Mouse (Mus musculus): ENCODE measurements around the gene Acyp2. TPM values are rescaled to one million over a fixed set of nuclear protein-coding genes. Genes with fewer than 3 reads are reported as not detected.
"Not testable (repeated sequence)": the region's sequence is repeated elsewhere in the genome, so short reads cannot be mapped to it uniquely, and the experiment has no call there.

The Acyp2 gene
- polyA plus RNA-seq, 1 experiment from 2014 or later = 15.8 TPM

DNA sequence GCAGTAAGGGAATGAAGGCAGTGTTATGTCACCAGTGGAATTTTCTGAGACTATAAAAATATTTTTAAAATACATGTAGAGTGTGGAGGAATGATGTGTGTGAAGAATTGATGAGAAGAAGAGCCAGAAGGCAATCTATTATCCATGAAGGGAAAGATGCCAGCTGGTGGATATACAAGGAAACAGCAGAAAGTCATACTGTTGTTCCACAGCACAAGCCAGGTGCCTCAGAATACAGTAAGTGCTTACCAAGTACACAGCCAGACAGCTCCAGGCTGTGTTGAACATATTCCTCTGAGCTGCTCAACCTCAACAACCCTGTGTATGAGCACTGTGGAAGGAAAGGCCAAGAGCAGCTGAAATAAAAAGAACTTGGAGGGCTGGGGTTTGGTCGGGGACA is 13.7 kb downstream of the Acyp2 start:
- H3K36me3 ChIP-seq (ENCODE audit: control insufficient read depth, insufficient read depth, low read length) = no peaks in the 10 kb centered on the region
- no peak overlapping the region for H3K9ac ChIP-seq (ENCODE audit: low read length)
- H3K4me1 ChIP-seq (ENCODE audit: control insufficient read depth, insufficient read depth, low read length) = no peaks in the 10 kb centered on the region
- no peak overlapping the region for H3K27ac ChIP-seq (ENCODE audit: low read depth, low read length)
- no peak for ATAC-seq (ENCODE audit: insufficient read depth, low FRiP score, low TSS enrichment)
- 83% methylated on average over 1 of the region's 1 CpGs for WGBS
- no peaks in the 10 kb centered on the region for H3K27me3 ChIP-seq (ENCODE audit: control insufficient read depth, insufficient read depth, low read length)
- H3K4me2 ChIP-seq (ENCODE audit: low read depth) = no peak overlapping the region
- no peaks in the 10 kb centered on the region for H3K9me3 ChIP-seq (ENCODE audit: control insufficient read depth, low read length)
- H3K4me3 ChIP-seq (ENCODE audit: low read depth, low read length) = no peak overlapping the region
- no peak for DNase-seq (ENCODE audit: low spot score)

GRCm38 (mm10) chr11:30630514-30630913 is 18.9 kb downstream of the Acyp2 start:
- H3K9me3 ChIP-seq (ENCODE audit: control insufficient read depth, low read length) = no peaks in the 10 kb centered on the region
- H3K27ac ChIP-seq (ENCODE audit: low read depth, low read length) = no peak overlapping the region
- H3K4me1 ChIP-seq (ENCODE audit: control insufficient read depth, insufficient read depth, low read length) = no peaks in the 10 kb centered on the region
- H3K4me3 ChIP-seq (ENCODE audit: low read depth, low read length) = no peak overlapping the region
- H3K4me2 ChIP-seq (ENCODE audit: low read depth) = no peak overlapping the region
- H3K27me3 ChIP-seq (ENCODE audit: control insufficient read depth, insufficient read depth, low read length) = no peaks in the 10 kb centered on the region
- no peak overlapping the region for H3K9ac ChIP-seq (ENCODE audit: low read length)
- ATAC-seq (ENCODE audit: insufficient read depth, low FRiP score, low TSS enrichment) (no peak), DNase-seq (ENCODE audit: low spot score) (no peak)
- WGBS = 81% methylated on average over 6 of the region's 6 CpGs
- H3K36me3 ChIP-seq (ENCODE audit: control insufficient read depth, insufficient read depth, low read length) = no peaks in the 10 kb centered on the region

GRCm38 (mm10) chr11:30623218-30623617 is 26.2 kb downstream of the Acyp2 start:
- H3K4me3 ChIP-seq (ENCODE audit: low read depth, low read length) = no peak overlapping the region
- ATAC-seq (ENCODE audit: insufficient read depth, low FRiP score, low TSS enrichment) (no peak), DNase-seq (ENCODE audit: low spot score) (no peak)
- H3K9me3 ChIP-seq (ENCODE audit: control insufficient read depth, low read length) = no peaks in the 10 kb centered on the region
- no peak overlapping the region for H3K4me2 ChIP-seq (ENCODE audit: low read depth)
- H3K27ac ChIP-seq (ENCODE audit: low read depth, low read length) = no peak overlapping the region
- no peak overlapping the region for H3K9ac ChIP-seq (ENCODE audit: low read length)
- H3K27me3 ChIP-seq (ENCODE audit: control insufficient read depth, insufficient read depth, low read length) = no peaks in the 10 kb centered on the region
- H3K36me3 ChIP-seq (ENCODE audit: control insufficient read depth, insufficient read depth, low read length) = no peaks in the 10 kb centered on the region
- no peaks in the 10 kb centered on the region for H3K4me1 ChIP-seq (ENCODE audit: control insufficient read depth, insufficient read depth, low read length)
- 81% methylated on average over 2 of the region's 2 CpGs for WGBS

DNA sequence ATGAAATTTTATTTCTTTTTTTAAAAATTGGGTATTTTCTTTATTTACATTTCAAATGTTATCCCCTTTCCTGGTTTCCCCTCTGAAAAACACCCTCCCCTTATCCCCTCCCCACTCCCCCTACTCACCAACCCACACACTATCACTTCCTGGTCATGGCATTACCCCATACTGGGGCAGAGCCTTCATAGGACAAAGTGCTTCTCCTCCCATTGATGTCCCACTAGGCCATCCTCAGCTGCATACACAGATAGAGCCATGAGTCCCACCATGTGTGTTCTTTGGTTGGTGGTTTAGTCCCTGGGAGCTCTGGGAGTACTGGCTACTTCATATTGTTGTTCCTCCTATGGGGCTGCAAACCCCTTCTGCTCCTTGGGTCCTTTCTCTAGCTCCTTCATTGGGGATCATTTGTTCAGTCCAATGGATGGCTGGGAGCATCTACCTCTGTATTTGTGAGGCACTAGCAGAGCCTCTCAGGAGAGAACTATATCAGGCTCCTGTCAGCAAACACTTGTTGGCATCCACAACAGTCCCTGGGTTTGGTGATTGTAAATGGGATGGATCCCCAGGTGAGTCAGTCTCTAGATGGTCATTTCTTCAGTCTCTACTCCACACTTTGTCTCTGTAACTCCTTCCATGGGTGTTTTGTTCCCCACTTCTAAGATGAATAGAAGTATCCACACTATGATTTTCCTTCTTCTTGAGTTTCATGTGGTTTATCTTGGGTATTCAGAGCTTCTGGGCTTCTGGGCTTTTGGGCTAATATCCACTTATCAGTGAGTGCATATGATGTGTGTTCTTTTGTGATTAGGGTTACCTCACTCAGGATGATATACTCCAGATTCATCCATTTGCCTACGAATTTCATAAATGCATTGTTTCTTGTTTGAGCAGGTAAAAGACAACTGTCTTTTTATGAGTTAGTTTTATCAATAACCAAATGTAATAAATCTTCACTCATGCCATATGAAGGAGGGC is 27.7 kb downstream of the Acyp2 start:
- not testable (repeated sequence) for ATAC-seq (ENCODE audit: insufficient read depth, low FRiP score, low TSS enrichment); H3K27me3 ChIP-seq (ENCODE audit: control insufficient read depth, insufficient read depth, low read length); H3K9me3 ChIP-seq (ENCODE audit: control insufficient read depth, low read length); H3K4me1 ChIP-seq (ENCODE audit: control insufficient read depth, insufficient read depth, low read length); DNase-seq (ENCODE audit: low spot score); H3K4me3 ChIP-seq (ENCODE audit: low read depth, low read length); H3K9ac ChIP-seq (ENCODE audit: low read length); H3K4me2 ChIP-seq (ENCODE audit: low read depth); H3K36me3 ChIP-seq (ENCODE audit: control insufficient read depth, insufficient read depth, low read length); H3K27ac ChIP-seq (ENCODE audit: low read depth, low read length)
- 85% methylated on average over 1 of the region's 1 CpGs for WGBS

GRCm38 (mm10) chr11:30618235-30618634 is 31.2 kb downstream of the Acyp2 start:
- no peaks in the 10 kb centered on the region for H3K4me1 ChIP-seq (ENCODE audit: control insufficient read depth, insufficient read depth, low read length)
- no peaks in the 10 kb centered on the region for H3K36me3 ChIP-seq (ENCODE audit: control insufficient read depth, insufficient read depth, low read length)
- no peak overlapping the region for H3K9ac ChIP-seq (ENCODE audit: low read length)
- no peaks in the 10 kb centered on the region for H3K9me3 ChIP-seq (ENCODE audit: control insufficient read depth, low read length)
- ATAC-seq (ENCODE audit: insufficient read depth, low FRiP score, low TSS enrichment) (no peak), DNase-seq (ENCODE audit: low spot score) (no peak)
- H3K4me3 ChIP-seq (ENCODE audit: low read depth, low read length) = no peak overlapping the region
- H3K27ac ChIP-seq (ENCODE audit: low read depth, low read length) = no peak overlapping the region
- WGBS = 61% methylated on average over 4 of the region's 4 CpGs
- no peaks in the 10 kb centered on the region for H3K27me3 ChIP-seq (ENCODE audit: control insufficient read depth, insufficient read depth, low read length)
- H3K4me2 ChIP-seq (ENCODE audit: low read depth) = no peak overlapping the region

GRCm38 (mm10) chr11:30617571-30618097 is 31.8 kb downstream of the Acyp2 start:
- Histone ChIP-seq H3K9ac (ENCODE audit: low read length) (no peak overlapping the region), H3K4me3 (ENCODE audit: low read depth, low read length) (no peak overlapping the region), H3K4me2 (ENCODE audit: low read depth) (no peak overlapping the region), H3K27me3 (ENCODE audit: control insufficient read depth, insufficient read depth, low read length) (no peaks in the 10 kb centered on the region), H3K27ac (ENCODE audit: low read depth, low read length) (no peak overlapping the region), H3K36me3 (ENCODE audit: control insufficient read depth, insufficient read depth, low read length) (no peaks in the 10 kb centered on the region), H3K4me1 (ENCODE audit: control insufficient read depth, insufficient read depth, low read length) (no peaks in the 10 kb centered on the region), H3K9me3 (ENCODE audit: control insufficient read depth, low read length) (no peaks in the 10 kb centered on the region)
- DNase-seq (ENCODE audit: low spot score) = no peak
- WGBS = 35% methylated on average over 2 of the region's 2 CpGs
- no peak for ATAC-seq (ENCODE audit: insufficient read depth, low FRiP score, low TSS enrichment)

- 96% methylated on average over 1 of the region's 1 CpGs for WGBS
- no peaks in the 10 kb centered on the region for H3K36me3 ChIP-seq (ENCODE audit: control insufficient read depth, insufficient read depth, low read length)
- H3K4me2 ChIP-seq (ENCODE audit: low read depth) = no peak overlapping the region
- DNase-seq (ENCODE audit: low spot score) (no peak), ATAC-seq (ENCODE audit: insufficient read depth, low FRiP score, low TSS enrichment) (no peak)
- no peaks in the 10 kb centered on the region for H3K27me3 ChIP-seq (ENCODE audit: control insufficient read depth, insufficient read depth, low read length)
- no peak overlapping the region for H3K9ac ChIP-seq (ENCODE audit: low read length)
- no peak overlapping the region for H3K4me3 ChIP-seq (ENCODE audit: low read depth, low read length)
- no peaks in the 10 kb centered on the region for H3K9me3 ChIP-seq (ENCODE audit: control insufficient read depth, low read length)
- no peak overlapping the region for H3K27ac ChIP-seq (ENCODE audit: low read depth, low read length)
- no peaks in the 10 kb centered on the region for H3K4me1 ChIP-seq (ENCODE audit: control insufficient read depth, insufficient read depth, low read length)
These were observed 33.4 kb downstream of the Acyp2 start for GRCm38 (mm10) chr11:30615977-30616376.

DNA sequence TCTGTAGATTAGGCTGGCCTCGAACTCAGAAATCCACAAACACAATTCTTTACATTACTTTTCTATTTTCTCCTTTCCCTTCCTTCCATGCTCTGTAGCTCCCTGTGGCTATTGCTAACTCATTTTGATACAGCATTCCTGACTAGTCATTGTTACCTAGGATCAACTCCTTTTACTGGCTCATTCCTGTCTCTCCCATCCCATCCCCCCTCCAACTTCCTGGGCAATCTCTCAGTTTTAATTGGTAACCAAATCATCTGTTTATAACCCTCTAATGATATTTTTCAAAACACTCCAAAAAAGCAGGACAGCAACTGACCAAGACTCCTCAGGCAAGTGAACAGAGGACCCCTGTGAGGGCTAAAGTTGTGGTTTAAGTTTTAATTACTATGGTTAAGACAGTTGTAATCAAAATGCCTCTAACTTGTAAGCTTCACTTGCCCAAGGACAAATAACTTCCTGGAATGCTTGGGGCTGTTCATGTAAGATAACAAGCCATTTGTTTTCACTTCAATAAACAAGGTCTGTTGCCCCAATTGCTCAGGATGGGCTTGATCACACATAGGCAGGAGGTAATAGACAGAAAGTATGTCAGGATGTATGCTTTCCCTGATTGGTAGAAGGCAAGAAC is 35.4 kb downstream of the Acyp2 start:
- Histone ChIP-seq H3K4me2 (ENCODE audit: low read depth) (no peak overlapping the region), H3K36me3 (ENCODE audit: control insufficient read depth, insufficient read depth, low read length) (no peaks in the 10 kb centered on the region), H3K27me3 (ENCODE audit: control insufficient read depth, insufficient read depth, low read length) (no peaks in the 10 kb centered on the region), H3K4me3 (ENCODE audit: low read depth, low read length) (no peak overlapping the region), H3K9me3 (ENCODE audit: control insufficient read depth, low read length) (no peaks in the 10 kb centered on the region), H3K4me1 (ENCODE audit: control insufficient read depth, insufficient read depth, low read length) (no peaks in the 10 kb centered on the region), H3K27ac (ENCODE audit: low read depth, low read length) (no peak overlapping the region), H3K9ac (ENCODE audit: low read length) (no peak overlapping the region)
- no peak for DNase-seq (ENCODE audit: low spot score)
- no peak for ATAC-seq (ENCODE audit: insufficient read depth, low FRiP score, low TSS enrichment)
- 85% methylated on average over 1 of the region's 1 CpGs for WGBS
